Comparison of ENCODE assay signal across 15 mouse cellular contexts in the genomic region with DNA sequence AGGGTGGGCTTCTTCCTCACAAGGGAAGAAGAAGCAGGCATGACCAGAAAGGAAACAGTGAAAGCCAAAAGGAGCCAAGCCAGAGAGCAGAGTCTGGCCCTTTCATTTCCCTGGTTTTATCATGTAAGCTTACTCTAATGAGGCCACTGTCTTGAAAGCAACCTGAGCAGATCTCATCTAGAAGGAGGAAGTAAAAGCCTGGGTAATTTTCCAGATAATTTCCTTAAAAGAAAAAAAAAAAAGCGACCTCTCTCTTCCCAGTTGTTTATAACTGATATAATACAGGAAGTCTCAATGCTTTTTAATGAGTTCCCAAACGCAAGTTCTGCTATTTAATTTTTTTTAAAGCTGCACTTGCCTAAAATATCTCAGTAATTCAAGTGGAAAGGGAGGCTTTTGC.
DNase-seq lines count a peak whose midpoint lies in the region; ATAC-seq and TF ChIP-seq lines count a peak whose summit lies in the region.
"Had no signal": no experiment of that assay in that cellular context is flagged by ENCODE, and none has a peak within 500 bp of the region (broad histone marks: within the 10 kb centered on the region; RNA-seq: fewer than 3 reads in every experiment).

No protein-coding gene starts in this region.

- no peak for TF ChIP-seq EP300 in heart, adult 2 months (IDR thresholded peaks at IDR 0.05; ENCODE audit: insufficient read depth, low read depth, low read length)

- 51% methylated on average over 2 of the region's 2 CpGs for WGBS in heart, adult 2 months
- WGBS in kidney, postnatal 0 days = 43% methylated on average over 2 of the region's 2 CpGs

- no peaks in the 10 kb centered on the region for H3K9me3 ChIP-seq in kidney, postnatal 0 days (replicated peaks; ENCODE audit: low read length)
- H3K9me3 ChIP-seq: heart, embryonic 13.5 days; limb, embryonic 10.5 days; liver, embryonic 13.5 days had no signal

- H3K36me3 ChIP-seq in heart, adult 2 months (ENCODE audit: control insufficient read depth, insufficient read depth, low read length) = peaks cover 7% of the 10 kb centered on the region
- no peaks in the 10 kb centered on the region for H3K36me3 ChIP-seq in kidney, postnatal 0 days (ENCODE audit: insufficient read depth, low read length)
- H3K36me3 ChIP-seq: heart, embryonic 13.5 days; limb, embryonic 10.5 days; liver, embryonic 13.5 days had no signal

- H3K27me3 ChIP-seq in heart, adult 2 months (ENCODE audit: control insufficient read depth, insufficient read depth, low read length) = no peaks in the 10 kb centered on the region
- H3K27me3 ChIP-seq in kidney, postnatal 0 days (ENCODE audit: insufficient read depth, low read length) = no peaks in the 10 kb centered on the region
- H3K27me3 ChIP-seq: heart, embryonic 13.5 days; liver, embryonic 13.5 days had no signal

- peak overlapping the region; percentile 66 for H3K27ac ChIP-seq in heart, adult 2 months
- H3K27ac ChIP-seq in kidney, postnatal 0 days = no peak overlapping the region
- H3K27ac ChIP-seq: heart, embryonic 13.5 days; liver, embryonic 13.5 days had no signal

- H3K9ac ChIP-seq in heart, adult 2 months (ENCODE audit: low read depth, low read length) = no peak overlapping the region
- no peak overlapping the region for H3K9ac ChIP-seq in kidney, postnatal 0 days (ENCODE audit: low read depth, low read length)
- H3K9ac ChIP-seq: heart, embryonic 13.5 days; liver, embryonic 13.5 days had no signal

- no peaks in the 10 kb centered on the region for H3K79me2 ChIP-seq in heart, adult 2 months (replicated peaks; ENCODE audit: control insufficient read depth, insufficient read depth, low read length)

- H3K4me3 ChIP-seq in heart, adult 2 months = no peak overlapping the region
- H3K4me3 ChIP-seq in kidney, postnatal 0 days (replicated peaks; ENCODE audit: low read depth, low read length) = no peak overlapping the region
- H3K4me3 ChIP-seq: heart, embryonic 13.5 days; limb, embryonic 10.5 days; liver, embryonic 13.5 days had no signal

- intact Hi-C loops in heart, adult 2 months (cut with DNase I) = loop anchor here (2.0 to 5.0 kb wide), 3 partner anchors 135 to 200 kb away; no protein-coding TSS in a partner anchor

- no peak for ATAC-seq in kidney, postnatal 0 days (replicated peaks; ENCODE audit: low FRiP score, low read depth)
- 0 out of 2 replicates have a peak, but pooled peaks have one; percentile 7 for ATAC-seq in megakaryocyte progenitor cell, adult 5-6 weeks (replicated peaks; ENCODE audit: poor library complexity)

- TF ChIP-seq POLR2A in heart, adult 2 months (IDR thresholded peaks at IDR 0.05; ENCODE audit: insufficient read depth, low read depth, low read length) = no peak

- no peak for DNase-seq in heart, adult 2 months
- DNase-seq in heart, adult 11 months = no peak
- DNase-seq in kidney, postnatal 0 days (ENCODE audit: low spot score) = peak; percentile 8
- DNase-seq in kidney, adult 9 months = no peak
- peak; percentile 13 for DNase-seq in MEL-GATA-1-ER (ENCODE audit: extremely low read depth, low read depth)
- DNase-seq in adipocyte (ENCODE audit: low spot score) = no peak
- DNase-seq in lung, adult 18-20 months = no peak
- DNase-seq: cerebellum, adult 9-11 months; heart, postnatal 36 days; kidney, adult 8-10 months; liver, embryonic 13.5 days; thymus, adult 2 months had no signal

- no peak for TF ChIP-seq CTCF in heart, adult 2 months (IDR thresholded peaks at IDR 0.05)
- TF ChIP-seq CTCF in kidney, postnatal 0 days (IDR thresholded peaks at IDR 0.05; ENCODE audit: low read depth) = no peak

- no peak overlapping the region for H3K4me2 ChIP-seq in kidney, postnatal 0 days (ENCODE audit: low read length)
- H3K4me2 ChIP-seq: heart, embryonic 13.5 days; liver, embryonic 13.5 days had no signal

- H3K4me1 ChIP-seq in heart, adult 2 months (ENCODE audit: control insufficient read depth, insufficient read depth, low read length) = peaks cover 22% of the 10 kb centered on the region
- H3K4me1 ChIP-seq in kidney, postnatal 0 days (replicated peaks; ENCODE audit: insufficient read depth, low read length) = peaks cover 11% of the 10 kb centered on the region
- H3K4me1 ChIP-seq: liver, embryonic 13.5 days had no signal

Comparison
In these comparisons a context has a peak if more than half of its experiments do, and no peak if none do; other contexts are left out.
1. DNase-seq: peak in kidney, postnatal 0 days (single experiment) and MEL-GATA-1-ER (single experiment); none in heart, adult 2 months (0 of 2), heart, adult 11 months (single experiment), kidney, adult 9 months (single experiment), adipocyte (single experiment) and lung, adult 18-20 months (0 of 2).